Mouse (Mus musculus): Measurements from ENCODE around the gene Wee1. TPM values are rescaled to one million over a fixed set of nuclear protein-coding genes. Genes with fewer than 3 reads are reported as not detected.
A peak's percentile ranks its signal among the peaks of the same experiment; 100 is the strongest.
"Not testable (repeated sequence)": the region's sequence is repeated elsewhere in the genome, so short reads cannot be mapped to it uniquely, and the experiment has no call there.

The Wee1 gene
- polyA plus RNA-seq, 2 experiments, result 28.1 to 29.1 TPM

GRCm38 (mm10) chr7:110157261-110157910, 35.5 kb downstream of the Wee1 start:
- peak; percentile 29 for DNase-seq (ENCODE audit: low spot score)
- ATAC-seq (ENCODE audit: low FRiP score, low read depth), result no peak
- H3K27ac ChIP-seq (replicated peaks; ENCODE audit: low read depth, low read length), result no peak overlapping the region
- 35% methylated on average over 7 of the region's 7 CpGs for WGBS
- H3K27me3 ChIP-seq (ENCODE audit: control insufficient read depth, insufficient read depth, low read length), result no peaks in the 10 kb centered on the region
- H3K4me2 ChIP-seq (replicated peaks; ENCODE audit: low read depth, low read length, severe bottlenecking), result no peak overlapping the region
- no peaks in the 10 kb centered on the region for H3K36me3 ChIP-seq (ENCODE audit: control insufficient read depth, insufficient read depth, low read length)
- no peaks in the 10 kb centered on the region for H3K9me3 ChIP-seq (ENCODE audit: control insufficient read depth, low read length)
- no peak overlapping the region; the same call in 1 of the 2 replicates for H3K9ac ChIP-seq (ENCODE audit: low read depth, low read length, severe bottlenecking)
- H3K4me1 ChIP-seq (ENCODE audit: control insufficient read depth, insufficient read depth, low read length), result 0 out of 2 replicates have a peak, but pooled peaks cover 2% of the 10 kb centered on the region
- no peak for TF ChIP-seq POLR2A (IDR thresholded peaks at IDR 0.05; ENCODE audit: borderline replicate concordance, extremely low read depth, insufficient read depth, insufficient read length)
- no peak overlapping the region for H3K4me3 ChIP-seq (replicated peaks; ENCODE audit: low read length)

GRCm38 (mm10) chr7:110158073-110158472, 36.2 kb downstream of the Wee1 start:
- Histone ChIP-seq H3K36me3 (ENCODE audit: control insufficient read depth, insufficient read depth, low read length) (no peaks in the 10 kb centered on the region), H3K4me3 (replicated peaks; ENCODE audit: low read length) (no peak overlapping the region), H3K4me2 (replicated peaks; ENCODE audit: low read depth, low read length, severe bottlenecking) (no peak overlapping the region), H3K27ac (replicated peaks; ENCODE audit: low read depth, low read length) (no peak overlapping the region), H3K4me1 (ENCODE audit: control insufficient read depth, insufficient read depth, low read length) (0 out of 2 replicates have a peak, but pooled peaks cover 2% of the 10 kb centered on the region), H3K27me3 (ENCODE audit: control insufficient read depth, insufficient read depth, low read length) (no peaks in the 10 kb centered on the region), H3K9me3 (ENCODE audit: control insufficient read depth, low read length) (no peaks in the 10 kb centered on the region), H3K9ac (ENCODE audit: low read depth, low read length, severe bottlenecking) (no peak overlapping the region)
- ATAC-seq (ENCODE audit: low FRiP score, low read depth), result no peak
- no peak for DNase-seq (ENCODE audit: low spot score)
- TF ChIP-seq POLR2A (IDR thresholded peaks at IDR 0.05; ENCODE audit: borderline replicate concordance, extremely low read depth, insufficient read depth, insufficient read length), result no peak
- 55% methylated on average over 3 of the region's 3 CpGs for WGBS

GRCm38 (mm10) chr7:110160109-110160508, 38.3 kb downstream of the Wee1 start:
- H3K27me3 ChIP-seq (ENCODE audit: control insufficient read depth, insufficient read depth, low read length); H3K9me3 ChIP-seq (ENCODE audit: control insufficient read depth, low read length); DNase-seq (ENCODE audit: low spot score); H3K4me2 ChIP-seq (replicated peaks; ENCODE audit: low read depth, low read length, severe bottlenecking); H3K4me3 ChIP-seq (replicated peaks; ENCODE audit: low read length); H3K27ac ChIP-seq (replicated peaks; ENCODE audit: low read depth, low read length); ATAC-seq (ENCODE audit: low FRiP score, low read depth); H3K4me1 ChIP-seq (ENCODE audit: control insufficient read depth, insufficient read depth, low read length); H3K36me3 ChIP-seq (ENCODE audit: control insufficient read depth, insufficient read depth, low read length); H3K9ac ChIP-seq (ENCODE audit: low read depth, low read length, severe bottlenecking): not testable (repeated sequence)

- no peaks in the 10 kb centered on the region for H3K9me3 ChIP-seq (ENCODE audit: control insufficient read depth, low read length)
- no peak overlapping the region for H3K4me2 ChIP-seq (replicated peaks; ENCODE audit: low read depth, low read length, severe bottlenecking)
- DNase-seq (ENCODE audit: low spot score), result no peak
- 0 out of 2 replicates have a peak, but pooled peaks cover 2% of the 10 kb centered on the region for H3K4me1 ChIP-seq (ENCODE audit: control insufficient read depth, insufficient read depth, low read length)
- ATAC-seq (ENCODE audit: low FRiP score, low read depth), result no peak
- no peak overlapping the region for H3K4me3 ChIP-seq (replicated peaks; ENCODE audit: low read length)
- no peak for TF ChIP-seq POLR2A (IDR thresholded peaks at IDR 0.05; ENCODE audit: borderline replicate concordance, extremely low read depth, insufficient read depth, insufficient read length)
- H3K27ac ChIP-seq (replicated peaks; ENCODE audit: low read depth, low read length), result no peak overlapping the region
- H3K36me3 ChIP-seq (ENCODE audit: control insufficient read depth, insufficient read depth, low read length), result no peaks in the 10 kb centered on the region
- no peak overlapping the region for H3K9ac ChIP-seq (ENCODE audit: low read depth, low read length, severe bottlenecking)
- no peaks in the 10 kb centered on the region for H3K27me3 ChIP-seq (ENCODE audit: control insufficient read depth, insufficient read depth, low read length)
These were observed 38.8 kb downstream of the Wee1 start for GRCm38 (mm10) chr7:110160601-110161000.

- H3K27ac ChIP-seq (replicated peaks; ENCODE audit: low read depth, low read length), result no peak overlapping the region
- no peaks in the 10 kb centered on the region for H3K9me3 ChIP-seq (ENCODE audit: control insufficient read depth, low read length)
- no peak for ATAC-seq (ENCODE audit: low FRiP score, low read depth)
- H3K4me2 ChIP-seq (replicated peaks; ENCODE audit: low read depth, low read length, severe bottlenecking), result no peak overlapping the region
- 88% methylated on average over 6 of the region's 6 CpGs for WGBS
- no peak for TF ChIP-seq POLR2A (IDR thresholded peaks at IDR 0.05; ENCODE audit: borderline replicate concordance, extremely low read depth, insufficient read depth, insufficient read length)
- no peak overlapping the region for H3K4me3 ChIP-seq (replicated peaks; ENCODE audit: low read length)
- no peaks in the 10 kb centered on the region for H3K27me3 ChIP-seq (ENCODE audit: control insufficient read depth, insufficient read depth, low read length)
- DNase-seq (ENCODE audit: low spot score), result no peak
- H3K36me3 ChIP-seq (ENCODE audit: control insufficient read depth, insufficient read depth, low read length), result no peaks in the 10 kb centered on the region
- no peak overlapping the region for H3K9ac ChIP-seq (ENCODE audit: low read depth, low read length, severe bottlenecking)
- no peaks in the 10 kb centered on the region for H3K4me1 ChIP-seq (ENCODE audit: control insufficient read depth, insufficient read depth, low read length)
These were observed 41.2 kb downstream of the Wee1 start for GRCm38 (mm10) chr7:110163024-110163423.

Measured in limb, embryonic 14.5 days (tissue).